Mouse (Mus musculus) heart, embryonic 12.5 days (tissue): ENCODE measurements at regions not wholly inside any gene's neighbourhood (a gene's known extent, or its start where the extent isn't known, plus 50 kb on each side); places are given as distances from the start of the nearest gene placed in this dataset.

Experiments used
- ATAC-seq: fragments of 200-750 bp; cut with Nextera tagmentation; 2 replicates; pipeline ENCODE4 v1.8.0; 2017; ENCODE audit warnings: moderate TSS enrichment, moderate library complexity; ENCODE audit not compliant: insufficient number of reproducible peaks, low FRiP score
- H3K27ac ChIP-seq: fragments of 300-500 bp; sonication (generic); 2 replicates; pipeline ENCODE4 v1.5.1; 2016; ENCODE audit warnings: mild to moderate bottlenecking, moderate library complexity; ENCODE audit not compliant: poor library complexity, severe bottlenecking
- H3K27me3 ChIP-seq: fragments of 300-500 bp; sonication (generic); replicated peaks from 2 replicates; pipeline ENCODE4 v1.6.1; 2016; ENCODE audit warnings: mild to moderate bottlenecking, moderate library complexity
- H3K36me3 ChIP-seq: fragments of 300-500 bp; sonication (generic); 2 replicates; pipeline ENCODE4 v1.6.1; 2016; ENCODE audit warnings: mild to moderate bottlenecking, moderate library complexity
- H3K4me1 ChIP-seq: fragments of 300-500 bp; sonication (generic); replicated peaks from 2 replicates; pipeline ENCODE4 v1.6.1; 2016; ENCODE audit warnings: mild to moderate bottlenecking
- H3K4me2 ChIP-seq: fragments of 300-500 bp; sonication (generic); 2 replicates; pipeline ENCODE4 v1.6.1; 2016; ENCODE audit warnings: mild to moderate bottlenecking, moderate library complexity
- H3K4me3 ChIP-seq: fragments of 300-500 bp; sonication (generic); 2 replicates; pipeline ENCODE4 v1.5.1; 2016; ENCODE audit warnings: mild to moderate bottlenecking
- H3K9ac ChIP-seq: fragments of 300-500 bp; sonication (generic); 2 replicates; pipeline ENCODE4 v1.6.1; 2016; ENCODE audit warnings: mild to moderate bottlenecking, moderate library complexity
- H3K9me3 ChIP-seq: fragments of 300-500 bp; sonication (generic); replicated peaks from 2 replicates; pipeline ENCODE4 v1.6.1; 2016; ENCODE audit warnings: mild to moderate bottlenecking, moderate library complexity
- WGBS: fragments of 180-500 bp; shearing (Covaris S2); methylation state at CpG from one replicate; pipeline ENCODE4 v1.1.7; 2016; 5-methylcytosine and 5-hydroxymethylcytosine counted together

GRCm38 (mm10) chr12:109836521-109836920 is 236.4 kb upstream of the Rtl1 start:
- Histone ChIP-seq H3K27me3 (no peaks in the 10 kb centered on the region), H3K4me3 (no peak overlapping the region), H3K27ac (no peak overlapping the region), H3K4me1 (peaks cover 39% of the 10 kb centered on the region), H3K9ac (no peak overlapping the region), H3K9me3 (no peaks in the 10 kb centered on the region), H3K4me2 (no peak overlapping the region), H3K36me3 (no peaks in the 10 kb centered on the region)
- ATAC-seq = no peak
- 67% methylated on average over 8 of the region's 8 CpGs for WGBS

- H3K4me2 ChIP-seq = no peak overlapping the region
- 25% methylated on average over 9 of the region's 9 CpGs for WGBS
- ATAC-seq = peak; percentile 54; the same call in 1 of the 2 replicates
- no peaks in the 10 kb centered on the region for H3K36me3 ChIP-seq
- H3K27ac ChIP-seq = peak overlapping the region; percentile 49
- no peak overlapping the region for H3K4me3 ChIP-seq
- no peaks in the 10 kb centered on the region for H3K27me3 ChIP-seq
- H3K9ac ChIP-seq = no peak overlapping the region
- H3K9me3 ChIP-seq = no peaks in the 10 kb centered on the region
- H3K4me1 ChIP-seq = peaks cover 61% of the 10 kb centered on the region
Observed at GRCm38 (mm10) chr12:109839126-109839587, 239.0 kb upstream of the Rtl1 start.

DNA sequence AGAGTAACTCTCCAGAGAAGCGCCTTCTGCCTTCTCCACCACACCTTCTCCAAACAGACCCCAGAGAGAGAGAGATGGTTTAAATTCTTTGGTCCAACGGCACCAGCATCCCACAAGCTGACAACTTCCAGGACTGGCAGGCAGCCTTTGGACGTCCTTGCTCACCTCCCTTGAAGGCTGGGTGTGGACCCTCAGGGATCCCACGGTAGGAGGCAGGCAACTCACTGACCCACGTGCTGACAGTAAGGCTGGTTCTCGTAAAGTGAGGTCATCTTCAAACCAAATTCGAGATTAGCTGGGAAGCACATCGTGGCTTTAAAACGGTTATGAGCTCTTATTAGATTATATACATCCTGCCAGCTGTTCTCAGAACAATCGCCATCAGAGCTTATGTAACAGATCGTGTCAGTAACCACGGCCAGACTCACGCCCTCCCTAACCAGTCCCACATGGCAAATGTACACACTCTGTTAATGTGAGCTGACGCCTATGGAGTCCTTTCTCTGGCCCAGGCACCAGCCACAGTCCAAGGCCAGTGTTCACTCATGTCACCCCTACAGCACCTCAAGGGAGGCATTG is 239.9 kb upstream of the Rtl1 start:
- Histone ChIP-seq H3K27me3 (no peaks in the 10 kb centered on the region), H3K9me3 (no peaks in the 10 kb centered on the region), H3K4me2 (no peak overlapping the region), H3K4me1 (peaks cover 69% of the 10 kb centered on the region), H3K4me3 (no peak overlapping the region), H3K36me3 (no peaks in the 10 kb centered on the region), H3K9ac (no peak overlapping the region), H3K27ac (peak overlapping the region; percentile 49; the same call in 1 of the 2 replicates)
- ATAC-seq = 0 out of 2 replicates have a peak, but pooled peaks have one; percentile 18
- WGBS = 38% methylated on average over 14 of the region's 14 CpGs

DNA sequence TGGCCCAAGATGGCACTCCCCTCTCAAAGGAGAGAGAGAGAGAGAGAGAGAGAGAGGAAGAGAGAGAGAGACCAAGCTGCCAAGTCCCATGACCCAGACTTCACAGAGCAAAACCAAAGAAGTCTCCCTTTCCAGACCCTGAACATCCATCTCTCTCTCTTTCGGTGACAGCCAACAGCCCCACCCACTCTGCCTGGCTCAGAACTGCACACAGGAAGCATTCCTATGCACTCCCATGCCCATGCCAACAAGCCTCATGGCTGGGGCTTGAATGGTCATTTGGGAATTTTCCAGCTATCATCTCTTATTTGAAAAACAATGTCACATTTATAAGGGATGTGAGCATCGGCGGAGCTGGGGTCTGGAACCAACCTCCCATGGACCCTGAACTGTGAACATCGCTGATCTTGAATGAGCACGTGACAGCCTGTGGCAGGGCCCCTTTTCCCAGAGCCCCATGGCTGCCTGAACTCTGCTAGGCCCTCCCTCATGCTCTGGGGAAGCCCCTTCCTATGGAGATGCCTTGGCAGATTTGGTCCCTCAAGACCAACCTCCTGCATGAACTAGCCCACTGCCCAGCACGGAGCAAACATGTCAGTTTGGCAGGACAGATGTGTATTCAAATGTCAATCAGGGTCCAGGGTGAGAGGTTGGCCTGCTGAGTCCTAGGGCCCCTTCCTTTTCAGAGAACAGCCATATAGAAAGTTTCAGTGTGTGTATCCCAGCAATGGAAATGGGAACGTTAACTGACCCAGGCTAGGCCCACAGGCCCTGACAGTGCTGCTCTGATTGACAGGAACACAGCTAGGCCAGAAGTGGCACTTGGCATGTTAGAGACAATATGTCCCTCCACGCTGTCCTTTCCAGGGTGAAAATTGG is 244.8 kb upstream of the Rtl1 start:
- H3K9me3 ChIP-seq = no peaks in the 10 kb centered on the region
- H3K4me3 ChIP-seq = no peak overlapping the region
- ATAC-seq = no peak
- H3K4me1 ChIP-seq = peaks cover 53% of the 10 kb centered on the region
- H3K9ac ChIP-seq = no peak overlapping the region
- WGBS = 67% methylated on average over 8 of the region's 8 CpGs
- H3K27me3 ChIP-seq = no peaks in the 10 kb centered on the region
- H3K36me3 ChIP-seq = no peaks in the 10 kb centered on the region
- no peak overlapping the region for H3K27ac ChIP-seq
- H3K4me2 ChIP-seq = no peak overlapping the region

- H3K27me3 ChIP-seq = no peaks in the 10 kb centered on the region
- peaks cover 47% of the 10 kb centered on the region for H3K4me1 ChIP-seq
- H3K9me3 ChIP-seq = no peaks in the 10 kb centered on the region
- H3K9ac ChIP-seq = no peak overlapping the region
- 50% methylated on average over 5 of the region's 5 CpGs for WGBS
- H3K4me3 ChIP-seq = no peak overlapping the region
- no peak overlapping the region for H3K4me2 ChIP-seq
- ATAC-seq = no peak
- no peaks in the 10 kb centered on the region for H3K36me3 ChIP-seq
- no peak overlapping the region for H3K27ac ChIP-seq
Observed at GRCm38 (mm10) chr12:109845602-109845906, 245.4 kb upstream of the Rtl1 start.

DNA sequence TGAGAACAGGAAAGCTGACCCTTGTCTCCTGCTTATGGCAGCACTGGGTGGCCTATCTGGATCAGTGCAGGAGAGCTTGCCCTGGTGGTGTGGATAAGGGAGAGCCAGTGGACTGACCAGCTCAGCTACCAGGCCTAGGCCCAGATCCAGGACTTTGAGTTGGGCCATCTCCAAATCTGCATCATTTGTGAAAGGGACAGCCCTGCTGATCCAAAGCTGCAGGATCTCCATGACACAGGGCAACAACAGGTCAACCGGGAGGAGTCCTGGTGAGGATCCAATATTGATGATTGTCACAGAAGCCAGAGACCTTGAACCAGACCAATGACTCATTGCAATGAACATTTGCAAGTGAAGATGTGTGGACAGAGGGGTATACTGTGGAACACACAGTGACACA is 256.2 kb upstream of the Rtl1 start:
- no peak for ATAC-seq
- Histone ChIP-seq H3K9me3 (peaks cover 2% of the 10 kb centered on the region; the same call in 1 of the 2 replicates), H3K4me3 (no peak overlapping the region), H3K4me2 (no peak overlapping the region), H3K27ac (no peak overlapping the region), H3K27me3 (no peaks in the 10 kb centered on the region), H3K36me3 (no peaks in the 10 kb centered on the region), H3K4me1 (no peaks in the 10 kb centered on the region), H3K9ac (no peak overlapping the region)
- WGBS = 83% methylated on average over 1 of the region's 1 CpGs

DNA sequence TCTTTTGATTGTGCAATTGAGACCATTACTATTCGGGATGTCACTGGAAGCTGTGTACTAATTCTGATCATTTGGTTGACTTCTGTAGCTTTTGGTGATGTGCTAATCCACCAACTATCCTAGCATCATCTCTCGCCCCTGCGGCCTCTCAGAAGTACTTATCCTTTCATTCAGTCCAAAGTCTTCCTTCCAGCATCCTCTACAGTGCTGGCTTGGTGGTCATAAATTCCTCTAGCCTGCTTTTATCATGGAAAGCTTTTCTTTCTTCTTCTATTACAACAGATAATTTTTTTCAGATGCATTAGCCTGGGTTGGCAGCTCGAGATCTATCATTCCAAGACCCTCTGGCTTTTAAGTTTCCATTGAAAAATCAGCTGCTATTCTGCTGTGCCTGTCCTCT is 257.6 kb upstream of the Rtl1 start:
- H3K4me2 ChIP-seq = no peak overlapping the region
- ATAC-seq = no peak
- H3K4me3 ChIP-seq = no peak overlapping the region
- H3K4me1 ChIP-seq = no peaks in the 10 kb centered on the region
- H3K36me3 ChIP-seq = no peaks in the 10 kb centered on the region
- no peak overlapping the region for H3K27ac ChIP-seq
- 66% methylated on average over 4 of the region's 4 CpGs for whole genome bisulfite sequencing
- no peak overlapping the region for H3K9ac ChIP-seq
- H3K27me3 ChIP-seq = no peaks in the 10 kb centered on the region
- H3K9me3 ChIP-seq = peaks cover 2% of the 10 kb centered on the region; the same call in 1 of the 2 replicates

- 68% methylated on average over 4 of the region's 4 CpGs for WGBS
- Histone ChIP-seq H3K9me3 (no peaks in the 10 kb centered on the region), H3K4me1 (no peaks in the 10 kb centered on the region), H3K9ac (no peak overlapping the region), H3K36me3 (no peaks in the 10 kb centered on the region), H3K4me2 (no peak overlapping the region), H3K27me3 (no peaks in the 10 kb centered on the region), H3K27ac (no peak overlapping the region), H3K4me3 (no peak overlapping the region)
- ATAC-seq = no peak
Observed at GRCm38 (mm10) chr12:109864826-109865225, 264.7 kb upstream of the Rtl1 start.

DNA sequence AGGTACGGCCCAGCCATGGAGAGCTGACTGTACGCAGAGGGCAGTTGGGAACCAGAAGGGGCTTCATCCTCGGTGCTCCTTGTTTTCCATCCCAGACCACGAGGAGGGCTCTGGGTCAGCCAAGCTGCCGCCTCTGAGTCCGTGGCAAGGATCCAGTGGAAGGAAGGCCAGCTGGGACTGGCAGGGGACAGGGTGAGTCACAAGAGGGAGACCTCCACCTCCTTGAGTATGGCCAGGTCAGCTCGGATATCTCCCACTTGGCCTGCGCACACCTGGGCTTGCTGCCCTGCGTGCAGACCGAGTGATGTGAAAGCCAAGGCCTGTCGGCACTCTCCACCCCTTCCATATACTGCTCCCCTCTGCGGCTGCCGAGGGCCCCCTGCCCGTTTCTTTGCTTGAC is 270.9 kb upstream of the Rtl1 start:
- 84% methylated on average over 14 of the region's 14 CpGs for WGBS
- no peak overlapping the region for H3K9ac ChIP-seq
- no peak overlapping the region for H3K4me3 ChIP-seq
- H3K4me1 ChIP-seq = peaks cover 6% of the 10 kb centered on the region
- ATAC-seq = no peak
- H3K36me3 ChIP-seq = no peaks in the 10 kb centered on the region
- H3K27me3 ChIP-seq = no peaks in the 10 kb centered on the region
- no peaks in the 10 kb centered on the region for H3K9me3 ChIP-seq
- H3K27ac ChIP-seq = no peak overlapping the region
- no peak overlapping the region for H3K4me2 ChIP-seq

GRCm38 (mm10) chr12:109874466-109874865 is 274.3 kb upstream of the Rtl1 start:
- 34% methylated on average over 7 of the region's 7 CpGs for WGBS
- no peak overlapping the region for H3K4me2 ChIP-seq
- no peak overlapping the region for H3K9ac ChIP-seq
- ATAC-seq = no peak
- H3K9me3 ChIP-seq = no peaks in the 10 kb centered on the region
- H3K36me3 ChIP-seq = no peaks in the 10 kb centered on the region
- peaks cover 6% of the 10 kb centered on the region for H3K4me1 ChIP-seq
- H3K27ac ChIP-seq = no peak overlapping the region
- no peak overlapping the region for H3K4me3 ChIP-seq
- no peaks in the 10 kb centered on the region for H3K27me3 ChIP-seq

GRCm38 (mm10) chr12:109881108-109881507 is 281.0 kb upstream of the Rtl1 start:
- WGBS = 56% methylated on average over 3 of the region's 3 CpGs
- Histone ChIP-seq H3K27me3 (no peaks in the 10 kb centered on the region), H3K36me3 (no peaks in the 10 kb centered on the region), H3K4me1 (peaks cover 9% of the 10 kb centered on the region), H3K4me2 (no peak overlapping the region), H3K4me3 (no peak overlapping the region), H3K9me3 (no peaks in the 10 kb centered on the region), H3K9ac (no peak overlapping the region), H3K27ac (no peak overlapping the region)
- ATAC-seq = no peak
